Mouse (Mus musculus): ENCODE results near the gene Aes. TPM values are rescaled to one million over a fixed set of nuclear protein-coding genes. Genes with fewer than 3 reads are reported as not detected.

Aes gene
- polyA plus RNA-seq, 1 experiment from 2014 or later = 404 TPM

GRCm38 (mm10) chr10:81544296-81545160 lies 14.8 kb upstream of the Aes start:
- WGBS = under 1% methylated on average over 79 of the region's 93 CpGs
- H3K4me2 ChIP-seq = peak overlapping the region; percentile 97
- H3K4me3 ChIP-seq (ENCODE audit: low read depth, low read length) = peak overlapping the region; percentile 94

GRCm38 (mm10) chr10:81545161-81545747 lies 14.0 kb upstream of the Aes start, which contains the start of gene Gna11:
Gna11 (minus strand) TSS chr10:81545190.
- no peaks in the 10 kb centered on the region for H3K9me3 ChIP-seq (ENCODE audit: low read depth, low read length)
- 0 out of 2 replicates have a peak, but pooled peaks cover 8% of the 10 kb centered on the region for H3K4me1 ChIP-seq (ENCODE audit: insufficient read depth)
- no peak for TF ChIP-seq CTCF (IDR thresholded peaks at IDR 0.05; ENCODE audit: low read depth)
- H3K4me2 ChIP-seq = peak within 1 kb of the TSS; percentile 97
- H3K4me3 ChIP-seq (ENCODE audit: low read depth, low read length) = peak within 1 kb of the TSS; percentile 94
- H3K36me3 ChIP-seq (ENCODE audit: insufficient read depth) = peaks cover 7% of the 10 kb centered on the region; the same call in 1 of the 2 replicates
- ATAC-seq (ENCODE audit: insufficient read depth) (peak; percentile 97), DNase-seq (peak; percentile 100)
- H3K9ac ChIP-seq = peak within 1 kb of the TSS; percentile 94
- peak within 1 kb of the TSS; percentile 89 for H3K27ac ChIP-seq (ENCODE audit: low read depth)
- 1% methylated on average over 54 of the region's 59 CpGs for WGBS
- H3K27me3 ChIP-seq (ENCODE audit: insufficient read depth, low read length) = no peaks in the 10 kb centered on the region

More at GRCm38 (mm10) chr10:81544296-81545160, 14.8 kb upstream of the Aes start:
- TF ChIP-seq CTCF (IDR thresholded peaks at IDR 0.05; ENCODE audit: low read depth) = no peak
- no peaks in the 10 kb centered on the region for H3K9me3 ChIP-seq (ENCODE audit: low read depth, low read length)
- H3K4me1 ChIP-seq (ENCODE audit: insufficient read depth) = 0 out of 2 replicates have a peak, but pooled peaks cover 8% of the 10 kb centered on the region
- peaks cover 7% of the 10 kb centered on the region; the same call in 1 of the 2 replicates for H3K36me3 ChIP-seq (ENCODE audit: insufficient read depth)
- peak overlapping the region; percentile 77 for H3K27ac ChIP-seq (ENCODE audit: low read depth)
- H3K9ac ChIP-seq = peak overlapping the region; percentile 94
- ATAC-seq (ENCODE audit: insufficient read depth) (peak; percentile 38; the same call in 1 of the 2 replicates), DNase-seq (no peak)
- no peaks in the 10 kb centered on the region for H3K27me3 ChIP-seq (ENCODE audit: insufficient read depth, low read length)

- Histone ChIP-seq H3K9me3 (ENCODE audit: low read depth, low read length) (no peaks in the 10 kb centered on the region), H3K9ac (no peak overlapping the region), H3K27ac (ENCODE audit: low read depth) (peak overlapping the region; percentile 62), H3K4me2 (no peak overlapping the region), H3K4me1 (ENCODE audit: insufficient read depth) (0 out of 2 replicates have a peak, but pooled peaks cover 8% of the 10 kb centered on the region), H3K27me3 (ENCODE audit: insufficient read depth, low read length) (no peaks in the 10 kb centered on the region), H3K4me3 (ENCODE audit: low read depth, low read length) (no peak overlapping the region), H3K36me3 (ENCODE audit: insufficient read depth) (peaks cover 7% of the 10 kb centered on the region; the same call in 1 of the 2 replicates)
- TF ChIP-seq CTCF (IDR thresholded peaks at IDR 0.05; ENCODE audit: low read depth) = no peak
- WGBS = 63% methylated on average over 5 of the region's 5 CpGs
- no peak for DNase-seq
- no peak for ATAC-seq (ENCODE audit: insufficient read depth)
Observed at GRCm38 (mm10) chr10:81546332-81546731, 13.0 kb upstream of the Aes start.

- no peak for ATAC-seq (ENCODE audit: insufficient read depth)
- 88% methylated on average over 13 of the region's 13 CpGs for WGBS
- H3K9me3 ChIP-seq (ENCODE audit: low read depth, low read length) = no peaks in the 10 kb centered on the region
- DNase-seq = no peak
- no peak for TF ChIP-seq CTCF (IDR thresholded peaks at IDR 0.05; ENCODE audit: low read depth)
- no peak overlapping the region for H3K4me3 ChIP-seq (ENCODE audit: low read depth, low read length)
- H3K27me3 ChIP-seq (ENCODE audit: insufficient read depth, low read length) = no peaks in the 10 kb centered on the region
- no peak overlapping the region for H3K4me2 ChIP-seq
- no peak overlapping the region for H3K9ac ChIP-seq
- 0 out of 2 replicates have a peak, but pooled peaks cover 8% of the 10 kb centered on the region for H3K4me1 ChIP-seq (ENCODE audit: insufficient read depth)
- peaks cover 7% of the 10 kb centered on the region; the same call in 1 of the 2 replicates for H3K36me3 ChIP-seq (ENCODE audit: insufficient read depth)
- 0 out of 2 replicates have a peak overlapping the region, but pooled peaks have one; percentile 62 for H3K27ac ChIP-seq (ENCODE audit: low read depth)
Observed at GRCm38 (mm10) chr10:81546788-81547571, 12.3 kb upstream of the Aes start.

- WGBS = 54% methylated on average over 5 of the region's 5 CpGs
- H3K4me1 ChIP-seq (ENCODE audit: insufficient read depth) = no peaks in the 10 kb centered on the region
- no peak overlapping the region for H3K4me3 ChIP-seq (ENCODE audit: low read depth, low read length)
- no peaks in the 10 kb centered on the region for H3K36me3 ChIP-seq (ENCODE audit: insufficient read depth)
- H3K27ac ChIP-seq (ENCODE audit: low read depth) = no peak overlapping the region
- no peak overlapping the region for H3K4me2 ChIP-seq
- DNase-seq = no peak
- H3K9me3 ChIP-seq (ENCODE audit: low read depth, low read length) = no peaks in the 10 kb centered on the region
- no peak for ATAC-seq (ENCODE audit: insufficient read depth)
- no peak overlapping the region for H3K9ac ChIP-seq
- no peak for TF ChIP-seq CTCF (IDR thresholded peaks at IDR 0.05; ENCODE audit: low read depth)
- no peaks in the 10 kb centered on the region for H3K27me3 ChIP-seq (ENCODE audit: insufficient read depth, low read length)
Observed at GRCm38 (mm10) chr10:81548944-81549343, 10.3 kb upstream of the Aes start.

GRCm38 (mm10) chr10:81550257-81550656 lies 9.0 kb upstream of the Aes start:
- H3K9ac ChIP-seq = no peak overlapping the region
- no peaks in the 10 kb centered on the region for H3K9me3 ChIP-seq (ENCODE audit: low read depth, low read length)
- no peak overlapping the region for H3K4me2 ChIP-seq
- no peaks in the 10 kb centered on the region for H3K4me1 ChIP-seq (ENCODE audit: insufficient read depth)
- no peaks in the 10 kb centered on the region for H3K36me3 ChIP-seq (ENCODE audit: insufficient read depth)
- no peak overlapping the region for H3K4me3 ChIP-seq (ENCODE audit: low read depth, low read length)
- DNase-seq = peak; percentile 82
- WGBS = 10% methylated on average over 7 of the region's 7 CpGs
- H3K27ac ChIP-seq (ENCODE audit: low read depth) = no peak overlapping the region
- H3K27me3 ChIP-seq (ENCODE audit: insufficient read depth, low read length) = no peaks in the 10 kb centered on the region
- peak; percentile 84 for TF ChIP-seq CTCF (IDR thresholded peaks at IDR 0.05; ENCODE audit: low read depth)
- no peak for ATAC-seq (ENCODE audit: insufficient read depth)
